Mouse (Mus musculus) activated CD4-positive, CD25-positive, alpha-beta regulatory T cell (primary cell): ENCODE results near the gene Tfdp1. TPM values are rescaled to one million over a fixed set of nuclear protein-coding genes. Genes with fewer than 3 reads are reported as not detected.

ENCODE experiments used
- polyA plus RNA-seq, 2 experiments: library from polyadenylated mRNA; unstranded; fragments of 100-300 nt; shearing (Covaris generic); gene quantifications; one replicate each; pipeline ENCODE4 v1.2.1; 2017

Tfdp1 gene
- 100 to 1,000 TPM in 1 of 2 experiments, 10 to 100 TPM in 1; 94.0 to 103 TPM for polyA plus RNA-seq

GRCm38 (mm10) chr8:13338255-13338860 is at the start of gene Tfdp1:
Gene Tfdp1 (plus strand): TSS chr8:13338751.

GRCm38 (mm10) chr8:13396725-13397124 is 58.2 kb downstream of the Tfdp1 start, which contains the start of gene Atp4b:
Gene Atp4b (minus strand): TSS chr8:13396825.

GRCm38 (mm10) chr8:13404666-13405131 is 66.1 kb downstream of the Tfdp1 start, which contains the start of gene Grk1:
Gene Grk1 (plus strand): TSS chr8:13405081.

Other genes starting within 250 kb of the Tfdp1 start
- gene Pcid2, start 233.3 kb upstream of the Tfdp1 start, polyA plus RNA-seq = 10 to 100 TPM; 34.3 to 36.7 TPM
- gene Cul4a, start 233.1 kb upstream of the Tfdp1 start, polyA plus RNA-seq = 10 to 100 TPM; 27.2 to 33.4 TPM
- 100 to 1,000 TPM; 181 to 217 TPM for gene Lamp1, start 179.6 kb upstream of the Tfdp1 start, polyA plus RNA-seq
- 1 to 10 TPM; 1.4 to 2.8 TPM for gene Grtp1, start 138.1 kb upstream of the Tfdp1 start, polyA plus RNA-seq
- gene Adprhl1, start 84.6 kb upstream of the Tfdp1 start, polyA plus RNA-seq = 1 to 10 TPM in 1 of 2 experiments, under 1 TPM in 1; 0.31 to 1.6 TPM
- gene Dcun1d2, start 50.6 kb upstream of the Tfdp1 start, polyA plus RNA-seq = 10 to 100 TPM; 21.5 to 34.7 TPM
- gene Tmco3, start 50.6 kb upstream of the Tfdp1 start, polyA plus RNA-seq = 10 to 100 TPM; 28.4 to 29.9 TPM
- gene Atp4b, start 58.1 kb downstream of the Tfdp1 start, polyA plus RNA-seq = not detected
- gene Grk1, start 66.3 kb downstream of the Tfdp1 start, polyA plus RNA-seq = under 1 TPM in 1 of 2 experiments, not detected in 1; 0.10 TPM
- not detected for gene Tmem255b, start 96.4 kb downstream of the Tfdp1 start, polyA plus RNA-seq
- under 1 TPM; 0.14 to 0.43 TPM for gene Gas6, start 155.7 kb downstream of the Tfdp1 start, polyA plus RNA-seq
- under 1 TPM in 1 of 2 experiments, not detected in 1; 0.15 TPM for gene 1700029H14Rik, start 223.7 kb downstream of the Tfdp1 start, polyA plus RNA-seq